Mouse (Mus musculus) kidney, postnatal 36 days (tissue): ENCODE measurements around the gene Ube2e1.
"Not testable (repeated sequence)": the region's sequence is repeated elsewhere in the genome, so short reads cannot be mapped to it uniquely, and the experiment has no call there.

ENCODE experiments used
- DNase-seq, 2 experiments: peaks; one replicate each; pipeline ENCODE4 v3.0.0; 2021 to 2022; ENCODE audit warnings: mixed read lengths in 2 of 2

The Ube2e1 gene

DNA sequence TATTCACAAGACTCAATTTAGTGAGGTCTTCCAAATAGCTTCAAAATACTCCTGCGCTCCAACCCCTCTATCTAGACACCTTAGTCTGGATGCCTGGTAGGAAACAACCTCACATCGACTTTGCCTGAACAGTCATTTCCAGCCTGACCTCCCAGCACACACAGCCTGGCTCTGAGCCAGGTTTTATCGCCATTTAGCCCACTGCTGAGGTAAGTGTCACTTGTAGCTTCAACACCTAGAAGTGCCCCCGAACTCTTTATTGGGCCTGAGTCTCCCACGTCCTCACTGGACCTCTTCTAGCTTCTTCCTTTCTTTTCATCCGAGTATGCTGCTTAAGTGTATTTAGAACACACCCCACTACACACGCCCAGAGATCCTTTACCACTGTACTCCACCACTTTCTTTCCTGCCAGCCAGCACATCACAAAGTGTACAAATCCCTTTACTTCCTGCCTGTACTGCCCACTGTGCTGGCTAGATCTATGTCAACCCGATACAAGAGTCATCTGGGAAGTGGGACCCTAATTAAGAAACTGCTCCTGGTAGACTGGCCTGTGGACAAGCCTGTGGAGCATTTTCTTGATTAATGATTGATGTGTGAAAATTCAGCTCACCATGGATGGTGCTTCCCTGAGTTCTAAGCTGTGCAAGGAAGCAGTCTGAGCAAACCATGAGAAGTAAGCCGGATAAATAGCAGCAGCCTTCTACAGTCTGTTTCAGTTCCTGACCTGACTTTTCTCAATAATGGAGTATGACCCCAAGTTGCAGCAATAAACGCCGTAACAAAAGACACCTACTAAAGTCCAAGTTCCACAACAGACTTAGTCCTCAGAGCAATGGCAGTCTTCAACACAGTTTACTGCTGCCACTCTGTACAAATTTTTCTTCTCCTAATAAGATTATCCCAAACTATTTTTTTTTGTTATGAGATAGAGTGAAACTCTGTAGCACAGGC lies 13.9 kb downstream of the Ube2e1 start:
- peak in 1 of 2 experiments; percentile 33 for DNase-seq

DNA sequence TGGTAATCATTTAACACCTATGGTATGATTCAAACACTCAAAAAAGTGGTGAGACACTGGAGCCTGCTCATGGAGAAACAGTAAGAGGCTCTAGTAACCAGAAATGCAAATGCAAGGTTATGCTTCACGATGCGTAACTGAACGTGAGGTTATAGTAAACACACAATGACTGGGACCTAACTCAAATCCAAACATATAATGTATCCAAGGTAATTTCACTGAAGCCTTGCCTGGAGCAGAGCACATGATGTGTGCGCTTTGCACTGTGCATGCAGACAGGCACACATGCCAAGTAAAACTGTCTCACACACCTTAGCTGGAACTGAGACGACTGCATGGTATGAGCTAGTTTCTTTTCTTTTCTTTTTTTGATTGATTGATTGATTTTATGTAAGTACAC lies 27.5 kb downstream of the Ube2e1 start:
- DNase-seq, result peak in 1 of 2 experiments; percentile 20

DNA sequence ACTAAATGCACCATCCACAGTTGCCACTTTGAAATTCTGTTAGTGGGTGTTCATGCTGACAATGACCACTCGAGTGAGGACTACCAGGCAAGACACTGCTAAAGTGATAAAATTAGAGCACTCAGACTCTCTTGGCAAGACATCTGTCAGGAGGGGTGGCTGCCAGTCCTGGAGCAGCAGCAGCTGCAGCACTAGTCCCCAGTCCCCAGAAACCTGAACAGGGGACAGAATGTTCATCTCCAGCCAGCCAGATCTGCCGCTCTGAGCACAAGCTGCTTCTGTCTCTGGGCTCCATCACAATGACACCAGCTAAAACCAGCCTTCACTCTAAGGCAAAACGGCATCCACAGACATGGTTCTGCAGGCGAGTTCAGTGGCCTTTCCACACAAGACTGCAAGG lies 28.4 kb downstream of the Ube2e1 start:
- DNase-seq, result peak in 1 of 2 experiments; percentile 19

DNA sequence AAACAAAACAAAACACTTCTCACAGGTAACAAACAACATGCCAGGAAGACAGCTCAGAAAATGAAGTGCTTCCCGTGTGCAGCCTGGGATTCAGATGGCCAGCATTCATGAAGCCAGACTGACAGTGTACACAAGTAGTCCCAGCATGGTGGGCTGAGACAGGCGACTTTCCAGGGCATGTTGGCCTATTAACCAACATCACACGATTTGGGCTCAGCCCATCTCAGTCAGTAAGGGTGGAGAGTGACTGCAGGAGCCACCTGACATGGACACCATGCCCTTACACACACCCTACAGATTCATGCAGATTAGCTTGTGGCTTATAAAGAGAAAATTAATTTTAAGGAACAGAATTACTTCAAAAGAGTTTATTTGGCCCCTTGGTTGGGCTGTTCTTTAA lies 28.9 kb downstream of the Ube2e1 start:
- no peak for DNase-seq

DNA sequence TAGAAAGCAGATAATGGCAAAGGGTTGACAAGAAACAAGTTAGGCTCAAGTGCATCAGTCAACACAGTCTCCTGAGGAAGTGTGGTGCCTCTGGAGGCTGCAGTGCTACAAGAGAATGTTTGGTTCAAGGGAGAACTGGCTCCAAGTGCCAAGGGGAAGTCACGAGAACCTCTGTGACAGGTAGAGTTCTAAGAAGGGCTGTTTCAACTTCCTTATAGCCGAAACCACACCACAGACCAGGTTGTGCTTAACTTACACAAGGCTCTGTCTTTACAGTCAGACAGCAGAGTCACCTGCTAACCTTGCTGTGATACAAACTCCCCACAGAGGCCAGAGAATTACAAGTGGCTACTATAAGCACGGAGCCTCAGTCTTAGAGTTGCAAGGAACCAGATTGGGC lies 30.1 kb downstream of the Ube2e1 start:
- no peak for DNase-seq

DNA sequence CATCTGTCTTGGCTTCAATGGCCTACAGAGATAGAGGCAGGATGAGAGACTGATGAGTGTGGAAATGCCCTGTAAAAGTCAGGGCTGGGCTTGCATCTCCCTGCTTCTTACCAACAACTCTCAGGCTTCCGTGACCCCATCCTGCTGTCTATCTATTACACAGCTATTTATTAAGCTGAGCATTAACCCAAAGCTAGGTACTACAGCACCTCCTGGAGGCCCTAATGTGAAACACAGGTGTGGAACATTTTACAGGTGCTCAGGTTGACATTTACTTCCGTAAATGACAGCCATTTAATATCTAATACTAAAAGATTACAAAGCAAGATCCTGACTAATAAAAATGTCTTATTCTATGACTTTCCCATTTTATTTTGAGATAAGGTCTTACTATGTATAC lies 31.0 kb downstream of the Ube2e1 start:
- peak in 1 of 2 experiments; percentile 37 for DNase-seq

DNA sequence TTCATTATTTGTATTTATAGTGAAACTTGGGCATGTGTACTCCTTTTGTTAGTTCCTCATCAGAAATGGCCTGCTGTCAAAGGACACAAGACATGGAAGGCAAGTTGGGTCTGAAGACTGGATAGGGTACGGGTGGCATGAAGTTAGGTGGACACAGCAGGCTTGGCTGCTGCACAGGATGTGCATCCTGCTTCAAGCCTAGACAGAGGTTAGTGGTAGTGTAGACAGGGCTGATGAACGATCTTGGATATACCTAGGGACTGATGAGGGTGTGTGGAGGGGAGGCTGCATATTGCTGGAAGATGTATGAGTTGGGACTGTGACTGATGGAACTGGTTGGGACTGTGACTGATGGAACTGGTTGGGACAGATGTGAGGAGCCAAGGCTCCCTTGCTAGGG lies 32.8 kb downstream of the Ube2e1 start:
- no peak for DNase-seq

DNA sequence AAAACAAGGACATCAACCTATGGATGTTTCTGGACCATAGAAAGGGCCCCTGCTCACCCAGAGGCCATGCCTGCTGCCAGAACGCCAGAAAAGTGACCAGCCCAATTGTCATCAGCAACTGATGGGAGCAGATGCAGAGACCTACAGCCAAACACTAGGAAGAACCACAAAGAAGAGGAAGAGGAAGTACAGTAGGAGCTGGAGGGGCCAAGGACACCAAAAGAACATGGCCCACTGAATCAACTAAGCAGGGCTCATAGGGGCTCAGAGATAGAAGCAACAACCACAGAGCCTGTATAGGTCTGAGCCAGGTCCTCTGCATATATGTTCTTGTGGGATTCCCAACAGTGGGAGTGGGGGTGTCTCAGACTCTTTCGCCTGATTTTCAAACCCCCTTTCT lies 34.2 kb downstream of the Ube2e1 start:
- DNase-seq, result no peak

DNA sequence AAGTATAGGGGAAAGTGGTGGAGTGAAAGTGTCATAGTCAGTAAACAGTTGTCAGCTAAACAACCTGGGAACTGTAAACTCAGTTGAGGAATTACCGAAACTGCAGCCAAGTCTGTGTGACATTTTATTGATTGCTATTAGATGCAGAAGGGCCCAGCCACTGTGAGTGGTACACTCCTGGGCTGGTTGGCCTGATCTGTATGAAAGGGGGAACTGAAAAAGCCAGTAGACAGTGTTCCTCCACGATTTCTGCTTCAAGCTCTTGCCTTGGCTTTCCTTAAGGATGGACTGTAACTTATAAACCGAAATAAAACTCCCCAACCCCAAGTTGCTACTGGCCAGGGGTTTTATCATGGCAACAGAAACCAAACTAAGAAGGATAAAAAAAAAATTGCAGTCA lies 39.1 kb downstream of the Ube2e1 start:
- no peak for DNase-seq

DNA sequence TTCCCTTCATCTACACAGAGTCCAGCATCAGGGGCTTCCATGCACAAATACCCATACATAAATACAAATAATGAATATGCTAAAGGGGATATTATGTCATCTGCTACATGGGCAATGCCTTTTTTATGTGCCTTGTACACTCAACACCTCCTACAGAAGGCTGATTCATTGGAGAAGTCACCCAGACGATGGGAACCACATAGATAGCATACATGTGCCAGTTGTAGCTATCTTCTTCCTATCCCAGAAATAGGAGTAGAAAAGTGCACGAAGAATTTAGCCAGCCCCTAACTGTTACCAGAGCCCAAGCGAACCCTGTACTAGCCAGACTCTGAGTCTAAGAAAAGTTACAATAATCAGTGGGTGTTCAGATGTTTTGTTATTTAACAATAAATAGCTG lies 39.5 kb downstream of the Ube2e1 start:
- no peak for DNase-seq

DNA sequence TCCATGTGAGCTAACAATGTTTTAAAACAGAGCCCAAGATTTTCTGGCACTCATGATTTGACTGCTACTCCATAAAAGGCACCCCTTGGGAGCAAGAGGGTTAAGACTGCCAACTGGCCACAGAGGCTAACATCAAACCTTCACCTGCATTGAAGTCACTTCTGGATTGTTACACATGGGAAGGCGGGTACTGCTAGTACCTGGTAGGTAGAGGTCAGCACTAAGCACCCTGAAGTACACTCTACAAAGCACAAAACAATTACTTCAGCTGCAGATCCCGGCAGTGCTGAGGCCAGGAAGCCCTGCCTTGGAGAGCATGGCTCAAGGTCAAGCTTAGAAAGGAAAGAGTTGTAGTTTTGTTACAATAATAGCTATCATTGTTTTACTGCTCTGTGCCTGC lies 44.3 kb downstream of the Ube2e1 start:
- no peak for DNase-seq

DNA sequence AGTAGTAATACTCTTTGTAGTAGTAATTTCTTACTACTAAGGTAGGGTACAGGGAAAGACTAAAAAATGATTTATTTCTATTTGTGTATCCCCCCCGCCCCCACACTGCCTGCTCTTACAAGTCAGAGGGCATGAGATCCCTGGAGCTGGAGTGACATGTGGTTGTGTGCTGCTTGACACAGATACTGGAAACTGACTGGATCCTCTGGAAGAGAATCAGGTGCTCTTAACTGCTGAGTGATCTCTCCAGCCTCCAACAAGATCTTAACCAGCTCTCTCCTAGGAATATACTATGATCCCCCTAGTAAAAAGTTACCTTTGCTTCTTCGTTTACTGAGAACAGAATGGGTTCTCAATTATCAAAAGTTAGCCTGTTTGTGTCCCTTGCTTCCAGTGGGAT lies 45.2 kb downstream of the Ube2e1 start:
- no peak for DNase-seq

DNA sequence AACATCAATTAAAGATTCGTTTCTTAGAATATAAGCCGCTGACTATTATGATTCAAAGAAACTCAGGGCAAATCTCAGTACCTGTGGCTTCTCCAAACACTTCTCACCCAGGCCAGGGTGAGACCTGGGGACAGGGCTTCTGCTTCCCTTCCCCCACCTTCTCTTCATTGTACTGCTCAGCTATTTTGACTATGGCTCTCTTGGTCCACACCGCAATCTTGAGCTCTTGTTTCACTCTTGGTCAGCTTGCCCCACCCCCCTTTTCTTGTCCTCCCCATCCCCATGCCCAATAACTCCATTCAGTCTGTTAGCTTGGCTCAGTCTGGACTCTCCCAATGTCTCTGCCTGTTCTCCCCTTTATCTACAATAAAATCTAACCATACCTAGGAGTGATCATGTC lies 46.2 kb downstream of the Ube2e1 start:
- no peak for DNase-seq

DNA sequence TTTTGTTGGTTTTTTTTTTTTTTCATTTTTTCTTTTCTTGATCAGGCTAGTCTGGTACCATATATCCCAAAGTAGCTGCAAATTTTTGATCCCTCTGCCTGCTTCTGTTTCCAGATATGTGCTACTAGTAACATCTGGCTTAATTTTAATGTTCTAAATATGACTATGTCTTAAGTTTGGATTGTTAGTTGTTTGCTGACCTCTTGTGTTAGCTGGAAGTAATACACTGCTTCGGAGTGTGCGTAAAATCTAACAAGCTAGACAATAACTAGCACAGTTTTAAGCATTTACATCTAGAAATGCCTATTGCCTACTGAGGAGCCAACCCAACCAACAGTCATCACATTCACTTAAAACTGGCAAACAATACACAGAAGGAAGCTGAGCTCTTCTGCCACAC lies 47.1 kb downstream of the Ube2e1 start:
- DNase-seq, result peak in 1 of 2 experiments; percentile 28

DNA sequence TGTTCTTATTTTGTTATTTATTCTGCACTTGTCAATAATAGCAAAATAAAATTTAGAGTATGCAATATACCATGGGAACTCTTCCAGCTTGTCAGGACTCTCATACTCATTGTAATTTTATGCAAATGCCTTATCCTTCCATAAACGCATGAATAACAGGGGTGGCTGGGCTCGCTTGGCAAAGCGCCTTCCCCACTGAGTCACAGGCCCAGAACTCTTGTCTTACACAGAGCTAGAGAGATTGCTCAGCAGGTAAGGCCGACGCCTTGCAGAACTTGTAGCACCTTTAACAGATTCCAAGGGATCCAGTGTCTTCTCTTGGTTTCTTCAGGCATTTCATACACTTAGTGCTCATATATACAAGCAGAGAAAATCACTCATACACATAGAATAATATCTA lies 51.3 kb downstream of the Ube2e1 start:
- no peak for DNase-seq

DNA sequence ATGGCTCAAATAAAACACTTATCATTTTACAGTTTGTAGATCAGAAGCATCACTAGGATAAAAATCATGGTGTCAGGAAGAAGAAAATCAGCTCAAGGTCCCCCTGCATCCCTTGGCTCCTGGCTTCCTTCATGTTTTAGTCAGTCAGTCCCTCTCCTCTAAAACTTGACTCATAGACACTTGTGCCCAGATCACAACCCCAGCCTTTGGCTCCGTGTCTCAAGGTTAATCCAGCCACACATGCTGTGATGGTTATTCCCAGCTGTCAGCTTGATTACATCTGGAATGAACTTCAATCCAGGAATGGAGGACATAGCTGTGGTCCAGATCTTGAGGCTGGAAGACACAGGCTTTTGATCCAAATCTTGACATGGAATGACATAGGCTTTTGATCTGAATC lies 57.1 kb downstream of the Ube2e1 start:
- DNase-seq, result no peak

DNA sequence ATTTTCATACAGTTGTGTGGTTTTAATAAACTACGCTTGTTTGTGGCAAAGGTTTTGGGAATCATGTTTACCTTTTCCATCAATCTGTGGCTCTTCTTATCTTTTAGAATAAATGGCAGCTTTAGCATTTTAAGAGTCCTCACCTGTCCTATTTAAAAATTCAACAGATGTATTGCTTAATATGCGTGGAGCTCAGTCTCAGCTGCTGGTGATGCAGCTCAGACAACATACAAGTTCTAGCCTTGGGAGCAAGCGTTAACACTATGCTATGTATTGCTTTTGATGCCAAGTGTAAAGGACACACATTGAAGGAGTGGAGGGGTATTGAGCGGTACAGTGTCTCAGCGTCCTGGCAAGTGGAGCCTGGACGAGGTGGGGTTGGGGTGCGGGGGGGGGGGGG lies 60.0 kb downstream of the Ube2e1 start:
- no peak for DNase-seq

DNA sequence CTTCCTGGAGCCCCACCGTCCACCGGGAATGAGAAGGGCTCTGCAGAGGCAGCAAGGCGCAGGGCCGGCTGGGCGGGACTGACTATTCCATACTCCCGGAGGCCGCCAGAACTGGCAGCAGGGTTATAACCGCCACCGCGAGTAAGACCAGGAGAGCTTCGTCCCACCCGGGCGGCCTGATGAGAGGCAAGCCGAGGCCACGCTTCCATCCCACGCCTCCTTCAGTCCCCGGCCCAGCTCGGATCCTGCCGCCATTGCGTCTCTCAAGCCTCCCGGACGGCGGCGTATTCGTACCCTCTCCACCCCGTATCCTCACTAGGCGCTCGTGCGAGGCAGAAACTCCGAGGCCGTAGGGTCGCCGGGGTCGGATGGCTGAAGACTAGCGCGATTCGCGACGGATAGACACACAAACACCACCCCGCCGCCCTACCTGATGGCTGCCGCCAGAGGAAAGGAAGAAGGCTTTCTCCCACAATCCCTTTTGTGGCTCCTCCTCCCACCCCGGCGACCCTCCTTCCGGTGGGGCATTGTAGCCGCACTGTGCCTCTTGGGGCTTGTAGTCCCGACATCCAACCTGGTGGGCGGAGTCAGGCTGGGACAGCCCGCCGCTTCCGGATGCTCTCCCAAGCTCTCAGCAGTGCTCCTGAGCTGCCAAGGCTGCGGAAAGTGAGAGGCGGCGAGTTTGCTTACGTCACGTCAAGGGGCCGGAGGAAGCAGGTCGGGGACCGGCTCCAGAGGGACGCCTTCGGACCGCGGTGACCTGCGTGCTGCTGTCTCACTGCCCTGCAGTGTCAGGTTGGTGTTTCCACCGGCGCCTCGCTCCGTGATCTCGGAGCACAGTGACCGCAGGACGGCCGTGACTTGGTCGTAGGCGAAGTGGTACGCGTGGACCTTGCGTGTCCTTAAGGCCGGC lies 60.9 kb downstream of the Ube2e1 start, which contains the start of the genes Nkiras1 and Rpl15:
Gene Nkiras1, plus strand, starts transcription at position 608 of the 913 bp plus-strand sequence.
Gene Rpl15, minus strand, starts transcription at position 863 of the 913 bp plus-strand sequence.
- peak; percentile 99 to 100 for DNase-seq

DNA sequence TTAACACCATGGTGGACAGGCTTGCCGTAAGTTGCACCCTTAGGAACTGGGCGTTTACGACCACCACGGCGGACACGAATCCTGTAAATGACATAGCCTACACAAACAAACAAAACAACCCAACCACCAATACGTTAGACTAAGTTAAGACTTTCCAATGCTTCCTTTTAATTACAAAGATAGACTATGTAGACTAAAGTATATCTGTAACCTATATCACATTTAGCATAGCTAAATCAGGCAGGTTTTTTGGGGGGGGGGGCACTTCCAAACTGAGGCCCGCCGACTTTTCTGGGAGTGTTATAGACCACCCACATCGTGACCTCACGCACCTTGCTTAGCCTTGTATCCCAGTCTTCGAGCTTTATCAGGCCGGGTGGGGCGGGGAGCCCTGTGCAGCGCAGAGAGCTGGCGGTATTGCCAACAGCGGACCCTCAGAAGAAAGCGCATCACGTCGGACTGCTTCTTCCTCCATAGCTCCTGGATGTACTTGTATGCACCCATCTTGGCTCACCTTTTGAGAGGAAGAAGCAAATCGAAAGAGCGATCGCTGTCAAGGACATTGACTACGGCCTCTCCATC lies 61.6 kb downstream of the Ube2e1 start:
- not testable (repeated sequence) for DNase-seq

DNA sequence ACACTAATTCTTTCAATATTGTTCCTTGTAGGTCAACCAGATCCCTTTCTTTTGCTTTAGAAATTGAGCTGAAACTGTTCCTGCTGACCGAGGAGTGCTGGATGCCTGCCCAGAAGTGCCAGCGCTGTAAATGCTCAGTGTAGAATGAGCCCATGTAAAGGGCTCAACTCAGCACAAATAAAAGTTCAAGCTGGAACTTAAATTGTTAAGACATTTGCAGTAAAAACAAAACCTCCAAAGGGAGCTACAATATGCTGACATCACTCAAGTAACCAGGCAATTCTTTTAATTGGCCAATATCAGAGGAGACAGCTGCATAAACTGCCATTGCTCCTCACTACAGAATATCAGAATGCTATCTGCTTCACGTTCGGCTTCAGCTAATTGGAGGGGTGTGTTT lies 68.2 kb downstream of the Ube2e1 start:
- DNase-seq, result peak; percentile 53 to 75

DNA sequence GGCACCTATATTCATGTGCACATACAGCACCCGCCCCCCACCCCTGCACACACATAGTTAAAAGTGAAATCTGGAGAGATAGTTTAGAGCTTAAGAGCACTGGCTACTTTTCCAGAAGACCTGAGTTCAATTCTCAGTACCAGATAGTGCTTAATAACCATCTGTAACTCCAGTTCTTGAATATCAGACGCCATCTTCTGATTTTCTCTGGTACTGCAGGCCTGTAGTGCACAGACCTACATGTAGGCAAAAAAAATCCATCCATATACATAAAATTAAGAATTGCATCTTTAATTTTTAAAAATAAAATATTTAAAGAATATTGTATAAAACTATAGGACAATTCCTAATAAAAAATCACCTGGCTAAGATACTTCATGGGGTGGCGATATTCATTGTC lies 70.5 kb downstream of the Ube2e1 start:
- no peak for DNase-seq

DNA sequence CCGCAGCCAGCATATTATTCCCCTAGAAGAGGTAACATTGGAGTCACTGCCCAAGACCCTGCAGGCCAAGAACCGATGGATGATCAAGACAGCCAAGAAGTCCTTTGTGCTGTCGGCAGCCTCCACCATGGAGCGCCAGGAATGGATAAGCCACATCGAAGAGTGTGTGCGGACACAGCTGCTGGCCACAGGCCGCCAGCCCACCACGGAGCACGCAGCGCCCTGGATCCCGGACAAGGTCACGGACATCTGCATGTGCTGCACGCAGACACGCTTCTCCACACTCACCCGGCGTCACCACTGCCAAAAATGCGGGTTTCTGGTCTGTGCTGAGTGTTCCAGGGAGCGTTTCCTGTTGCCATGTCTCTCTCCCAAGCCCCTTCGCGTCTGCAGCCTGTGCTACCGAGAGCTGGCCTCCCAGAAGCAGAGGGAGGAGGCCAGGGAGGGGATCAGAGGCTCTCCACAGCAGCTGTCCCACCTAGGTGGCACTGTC lies 89.0 kb downstream of the Ube2e1 start:
- no peak for DNase-seq

DNA sequence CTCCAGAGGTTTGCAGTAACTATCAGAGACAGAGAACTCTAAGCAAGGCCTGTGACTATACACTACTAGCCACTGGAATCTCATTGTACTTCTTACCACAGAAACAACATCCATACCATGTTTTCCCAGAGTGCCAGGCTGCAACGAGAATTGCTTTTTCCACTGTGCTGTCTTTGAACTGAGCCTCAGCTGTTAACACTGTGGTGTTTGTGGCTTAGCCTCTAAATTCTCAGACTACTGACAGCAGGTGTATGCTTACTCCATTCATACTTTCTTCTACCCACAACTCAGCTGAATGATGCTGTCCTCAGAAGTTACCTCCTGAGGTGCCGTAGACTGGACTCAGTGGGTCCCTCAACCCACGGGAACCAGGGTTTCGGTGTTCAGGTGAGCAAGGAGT lies 89.9 kb downstream of the Ube2e1 start:
- DNase-seq, result no peak
